Mouse (Mus musculus): Measurements from ENCODE around the gene Gm14124.
"Not testable (repeated sequence)": the region's sequence is repeated elsewhere in the genome, so short reads cannot be mapped to it uniquely, and the experiment has no call there.

Gm14124 gene

GRCm38 (mm10) chr2:150257291-150257690 lies at the start of gene Gm14124:
TSS of gene Gm14124 (plus strand) at chr2:150257517.
- in situ Hi-C loops (cut with MboI, MseI), result not testable (repeated sequence)

GRCm38 (mm10) chr2:150217600-150218362 lies 39.5 kb upstream of the Gm14124 start, which contains the start of gene Zfp937:
TSS of gene Zfp937 (plus strand) at chr2:150218073.
- in situ Hi-C loops (cut with MboI, MseI), result not testable (repeated sequence)

- in situ Hi-C loops (cut with MboI, MseI), result not testable (repeated sequence)
Observed at GRCm38 (mm10) chr2:150218363-150218725, 39.0 kb upstream of the Gm14124 start.

GRCm38 (mm10) chr2:150223263-150223662 lies 34.1 kb upstream of the Gm14124 start:
- in situ Hi-C loops (cut with MboI, MseI), result not testable (repeated sequence)

GRCm38 (mm10) chr2:150243211-150243610 lies 14.1 kb upstream of the Gm14124 start:
- in situ Hi-C loops (cut with MboI, MseI), result no loop called here

GRCm38 (mm10) chr2:150255491-150255890 lies 1.8 kb upstream of the Gm14124 start, which contains the start of gene Gm21994:
TSS of gene Gm21994 (minus strand) at chr2:150255591.
- in situ Hi-C loops (cut with MboI, MseI), result not testable (repeated sequence)

- in situ Hi-C loops (cut with MboI, MseI), result not testable (repeated sequence)
Observed at GRCm38 (mm10) chr2:150256861-150257260, 456 bp upstream of the Gm14124 start.

- in situ Hi-C loops (cut with MboI, MseI), result loop anchor here (10.0 kb wide), 1 partner anchor 169 kb away; no protein-coding TSS in a partner anchor
Observed at GRCm38 (mm10) chr2:150293669-150294068, 36.4 kb downstream of the Gm14124 start.

GRCm38 (mm10) chr2:150299096-150299495 lies 41.8 kb downstream of the Gm14124 start:
- in situ Hi-C loops (cut with MboI, MseI), result loop anchor here (10.0 kb wide), 1 partner anchor 174 kb away; no protein-coding TSS in a partner anchor

GRCm38 (mm10) chr2:150307183-150307773 lies 50.0 kb downstream of the Gm14124 start:
- in situ Hi-C loops (cut with MboI, MseI), result loop anchor here (25.0 kb wide), 2 partner anchors 480 to 1680 kb away; partner anchors contain the start of genes Fam110a, Pygb and Slc52a3

GRCm38 (mm10) chr2:150310952-150311884 lies 53.9 kb downstream of the Gm14124 start:
- in situ Hi-C loops (cut with MboI, MseI), result loop anchor here (25.0 kb wide), 2 partner anchors 476 to 1676 kb away; partner anchors contain the start of genes Fam110a, Pygb and Slc52a3

GRCm38 (mm10) chr2:150316140-150316539 lies 58.8 kb downstream of the Gm14124 start:
- in situ Hi-C loops (cut with MboI, MseI), result loop anchor here (25.0 kb wide), 2 partner anchors 471 to 1671 kb away; partner anchors contain the start of genes Fam110a, Pygb and Slc52a3

GRCm38 (mm10) chr2:150318973-150319372 lies 61.7 kb downstream of the Gm14124 start:
- in situ Hi-C loops (cut with MboI, MseI), result loop anchor here (25.0 kb wide), 2 partner anchors 468 to 1668 kb away; partner anchors contain the start of genes Fam110a, Pygb and Slc52a3

All from T-helper 2 cell (primary cell).